Mouse (Mus musculus): Measurements from ENCODE around the gene Ophn1.

The Ophn1 gene

DNA sequence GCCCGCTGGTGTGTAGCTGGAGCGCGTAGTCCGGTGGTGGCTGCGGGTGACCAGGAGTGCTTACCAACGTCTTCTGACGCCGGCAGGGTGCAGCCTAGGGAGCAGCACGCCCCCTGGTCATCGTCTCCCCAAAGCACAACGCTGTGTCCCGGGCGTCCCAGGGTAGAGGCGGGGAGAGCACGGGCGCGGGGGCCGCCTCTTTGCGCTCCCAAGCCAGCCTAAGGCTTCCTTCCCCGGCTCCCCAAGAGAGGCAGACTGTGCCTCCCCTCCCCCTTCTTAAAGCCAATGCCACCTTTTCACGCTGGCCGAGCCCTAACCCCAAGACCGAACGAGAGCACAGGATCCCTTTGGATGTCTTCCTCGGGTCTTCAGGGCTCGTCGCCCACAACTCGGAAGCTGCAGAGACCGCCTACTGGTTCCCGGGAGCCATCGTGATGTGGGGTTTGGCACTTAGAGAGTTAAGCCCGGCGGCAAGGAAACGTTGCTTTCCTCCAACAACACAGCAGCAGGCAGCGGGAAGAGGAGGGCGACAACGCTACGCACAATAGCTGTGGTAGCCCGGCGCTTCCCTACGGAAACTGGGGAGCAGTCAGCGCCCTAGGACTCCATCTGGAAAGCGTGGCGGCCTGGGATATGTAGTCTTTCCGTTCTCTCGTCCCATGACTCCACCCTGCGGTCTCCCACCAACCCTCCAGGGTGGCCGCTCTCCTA is at the start of gene Ophn1:
TSS of gene Ophn1 (minus strand) at position 620 of the 711 bp plus-strand sequence.
- DNase-seq (ENCODE audit: low spot score in 2 of 2), result no peak

- peak; percentile 88 to 90 for DNase-seq (ENCODE audit: low spot score in 2 of 2)
Observed at GRCm38 (mm10) chrX:98937555-98938294, 46.9 kb upstream of the Ophn1 start.

GRCm38 (mm10) chrX:98936707-98937554 is 46.1 kb upstream of the Ophn1 start:
- peak; percentile 79 to 84 for DNase-seq (ENCODE audit: low spot score in 2 of 2)

DNA sequence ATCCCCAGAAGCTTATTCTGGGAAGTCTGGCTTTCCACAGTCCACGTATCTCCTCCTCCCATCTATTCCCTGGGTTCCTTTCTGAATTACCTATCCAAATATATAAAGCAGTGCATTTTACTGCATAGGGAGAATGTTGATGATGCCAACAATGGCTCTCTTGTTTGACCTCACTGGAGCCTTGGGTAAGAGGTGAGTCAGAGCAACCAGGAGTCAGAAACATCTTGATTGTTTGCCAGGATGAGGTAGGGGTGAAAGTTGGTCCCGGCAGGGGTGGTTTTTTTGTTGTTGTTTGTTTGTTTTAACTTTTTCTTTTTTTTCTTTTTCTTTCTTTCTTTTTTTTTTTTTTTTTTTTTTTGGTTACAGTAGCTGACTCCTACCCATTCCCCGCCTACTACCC is 45.3 kb upstream of the Ophn1 start, which contains the start of gene Yipf6:
TSS of gene Yipf6 (plus strand) at position 216 of the 400 bp plus-strand sequence.
- DNase-seq (ENCODE audit: low spot score in 2 of 2), result no peak

DNA sequence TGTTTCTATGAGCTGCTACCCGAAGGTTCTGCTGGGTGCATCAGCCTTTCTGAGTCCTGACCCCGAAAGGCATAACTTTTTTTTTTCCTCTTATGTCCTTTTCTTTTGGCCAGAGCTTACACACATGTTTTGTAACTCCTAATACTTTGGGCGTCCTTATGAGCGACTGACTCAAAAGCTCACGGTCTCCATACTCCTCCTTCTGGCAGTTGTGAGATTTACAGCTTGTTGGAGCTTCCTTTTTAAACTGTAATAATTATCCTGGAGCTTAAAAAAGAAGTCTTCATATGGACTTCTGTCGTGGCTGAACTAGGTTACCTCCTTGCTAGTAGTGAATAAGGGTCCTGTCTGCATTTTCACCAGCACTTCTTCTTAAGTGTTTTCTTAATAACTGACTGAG is 28.6 kb upstream of the Ophn1 start:
- DNase-seq (ENCODE audit: low spot score in 2 of 2), result no peak

DNA sequence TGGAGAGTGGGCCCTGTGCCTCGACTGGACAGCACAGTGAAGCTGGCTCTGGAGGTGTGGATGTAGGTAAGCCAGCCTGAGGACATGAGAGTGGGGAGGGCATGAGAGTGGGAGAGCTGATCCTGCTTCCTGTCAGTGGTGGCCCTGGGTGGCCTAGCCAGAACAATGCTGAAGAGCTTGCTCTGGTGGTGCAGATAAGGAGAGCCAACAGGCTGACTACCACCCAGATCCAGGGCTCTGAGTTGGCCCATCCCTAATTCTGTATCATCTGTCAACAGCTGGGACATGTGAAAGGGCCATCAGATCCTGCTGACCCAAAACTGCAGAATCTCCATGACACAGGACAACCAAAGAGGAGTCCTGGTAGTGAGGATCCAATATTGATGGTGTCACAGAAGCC is 18.1 kb upstream of the Ophn1 start:
- no peak for DNase-seq (ENCODE audit: low spot score in 2 of 2)

- no peak for DNase-seq (ENCODE audit: low spot score in 2 of 2)
Observed at GRCm38 (mm10) chrX:98904226-98904625, 13.4 kb upstream of the Ophn1 start.

DNA sequence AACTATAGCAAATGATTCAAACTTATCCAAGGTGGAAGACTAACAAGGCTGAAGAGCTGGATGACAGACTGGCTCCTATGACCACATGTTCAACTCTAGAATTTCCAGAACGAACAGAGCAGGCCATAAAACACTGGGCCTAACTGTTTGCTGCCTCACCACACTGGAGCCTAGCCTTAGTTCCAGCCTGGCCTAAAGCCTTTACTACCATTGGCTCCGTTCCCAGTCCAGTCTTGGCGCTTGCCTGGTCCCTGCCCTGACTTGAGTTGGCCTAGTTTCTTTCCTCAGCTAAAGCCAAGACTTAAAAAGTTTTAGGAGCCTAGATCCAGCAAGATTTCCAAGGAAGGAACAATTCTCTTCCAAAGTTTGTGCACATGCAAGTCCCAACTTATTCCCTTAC is 7.5 kb upstream of the Ophn1 start:
- no peak for DNase-seq (ENCODE audit: low spot score in 2 of 2)

DNA sequence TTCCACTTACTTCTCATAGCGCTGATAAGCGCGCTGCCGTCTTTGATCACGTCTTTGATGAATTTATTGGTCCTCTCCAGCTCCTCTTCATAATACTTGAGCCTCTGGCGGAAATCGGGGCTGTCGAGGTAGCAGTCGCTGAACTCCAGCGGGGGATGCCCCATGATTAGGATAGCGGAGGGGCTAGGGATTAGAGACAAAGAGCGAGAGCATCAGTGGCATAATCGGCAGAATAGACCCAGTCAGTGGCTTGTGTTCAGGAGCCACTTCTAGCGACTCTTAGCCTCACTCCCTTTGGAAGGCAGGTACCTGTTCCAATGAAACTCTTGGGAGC is 786 bp downstream of the Ophn1 start:
- DNase-seq (ENCODE audit: low spot score in 2 of 2), result no peak

DNA sequence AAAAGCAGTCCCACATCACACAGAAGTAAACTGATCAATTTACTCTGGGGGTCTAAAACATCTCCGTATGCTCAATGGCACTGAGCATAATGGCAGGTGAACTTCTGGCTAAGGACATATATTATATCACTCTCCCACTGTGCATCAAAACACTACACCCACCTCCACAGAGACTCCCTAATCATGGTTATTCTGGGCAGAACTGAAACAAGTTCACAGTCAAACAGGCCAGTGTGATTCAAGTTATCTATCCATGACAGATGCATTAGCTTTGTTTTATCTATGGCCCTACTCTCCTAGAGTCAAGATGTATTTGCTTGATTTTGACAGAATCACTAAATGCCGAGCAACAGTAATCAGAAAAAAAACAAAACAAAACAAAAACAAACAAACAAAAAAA is 8.8 kb downstream of the Ophn1 start:
- DNase-seq (ENCODE audit: low spot score in 2 of 2), result no peak

DNA sequence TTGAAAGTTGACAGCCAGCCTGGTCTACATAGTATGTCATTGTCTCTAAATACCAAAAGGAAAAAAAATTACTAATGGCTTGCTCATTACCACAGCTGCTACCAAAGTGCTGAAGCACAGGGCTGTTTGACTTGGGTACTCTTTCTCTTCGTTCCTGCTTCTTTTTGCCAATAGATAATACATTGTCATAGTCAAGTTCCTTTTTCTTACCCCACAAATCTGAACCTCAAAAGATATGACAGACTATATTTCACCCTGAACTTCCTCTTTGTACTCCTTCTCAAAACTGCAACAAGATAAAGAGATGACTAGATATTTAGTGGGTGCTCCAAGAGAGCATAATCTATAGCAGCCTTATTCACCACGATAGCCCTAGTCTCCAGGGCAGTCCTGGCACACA is 9.7 kb downstream of the Ophn1 start:
- no peak for DNase-seq (ENCODE audit: low spot score in 2 of 2)

- no peak for DNase-seq (ENCODE audit: low spot score in 2 of 2)
Observed at GRCm38 (mm10) chrX:98880314-98880713, 10.5 kb downstream of the Ophn1 start.

DNA sequence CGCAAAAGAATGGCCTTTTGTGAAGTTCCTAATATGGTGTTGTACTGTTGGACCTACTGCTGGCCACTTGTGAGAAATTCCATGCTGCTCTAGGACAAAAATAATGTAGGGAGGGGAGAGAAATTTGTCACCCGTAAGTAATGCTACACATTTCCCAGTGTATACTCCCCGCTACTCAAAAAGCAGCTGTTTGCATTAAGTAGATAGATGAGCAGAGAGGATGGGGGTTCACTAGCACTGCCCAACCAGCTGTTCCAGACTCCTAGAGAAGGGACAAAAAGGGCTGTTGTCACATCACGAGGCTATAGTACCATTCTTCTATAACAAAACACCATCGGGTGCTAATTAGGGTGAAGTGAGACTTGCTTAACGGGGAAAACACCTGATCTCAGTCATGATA is 15.7 kb downstream of the Ophn1 start:
- DNase-seq (ENCODE audit: low spot score in 2 of 2), result no peak

GRCm38 (mm10) chrX:98874086-98874485 is 16.7 kb downstream of the Ophn1 start:
- DNase-seq (ENCODE audit: low spot score in 2 of 2), result no peak

GRCm38 (mm10) chrX:98872064-98872463 is 18.8 kb downstream of the Ophn1 start:
- DNase-seq (ENCODE audit: low spot score in 2 of 2), result no peak

DNA sequence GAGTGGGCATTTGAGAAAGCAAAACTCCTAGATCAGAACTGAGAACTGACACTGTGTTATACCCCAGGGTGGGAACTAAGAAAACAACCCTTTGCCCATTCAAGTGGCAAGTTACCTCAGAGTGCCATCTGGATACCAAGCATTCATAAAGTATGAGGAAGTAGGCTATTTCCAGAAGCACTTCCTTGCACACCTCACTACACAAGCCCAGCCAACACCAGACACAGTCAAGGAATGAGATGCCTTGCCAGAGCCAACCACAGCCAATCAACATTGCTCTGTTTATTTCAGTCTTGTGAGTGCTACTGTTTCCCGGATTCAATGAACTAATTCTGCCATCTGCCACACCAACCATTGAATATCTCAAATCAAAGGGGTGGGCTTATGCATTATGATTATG is 20.3 kb downstream of the Ophn1 start:
- no peak for DNase-seq (ENCODE audit: low spot score in 2 of 2)

- no peak for DNase-seq (ENCODE audit: low spot score in 2 of 2)
Observed at GRCm38 (mm10) chrX:98869735-98870134, 21.1 kb downstream of the Ophn1 start.

- DNase-seq (ENCODE audit: low spot score in 2 of 2), result no peak
Observed at GRCm38 (mm10) chrX:98869165-98869564, 21.7 kb downstream of the Ophn1 start.

DNA sequence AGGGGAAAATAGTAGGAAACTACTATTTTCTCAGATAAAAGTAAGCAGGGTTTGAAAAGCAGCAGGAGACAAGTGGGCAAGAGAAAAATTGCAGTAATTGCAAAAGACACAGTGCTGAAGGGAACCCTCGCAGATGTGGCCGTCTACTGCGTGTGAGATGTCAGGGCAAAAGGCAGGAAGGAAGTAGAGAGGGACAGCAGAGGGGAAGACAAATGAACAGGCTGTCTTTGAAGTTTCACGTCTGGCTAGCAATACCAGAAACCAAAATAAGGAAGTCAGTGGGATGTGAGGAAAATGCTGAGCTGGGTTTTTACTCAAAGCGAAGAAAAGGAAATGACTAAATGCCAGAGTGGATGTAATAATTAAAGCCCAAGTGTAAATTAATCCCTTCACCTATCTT is 30.7 kb downstream of the Ophn1 start:
- DNase-seq (ENCODE audit: low spot score in 2 of 2), result no peak

GRCm38 (mm10) chrX:98856046-98856445 is 34.8 kb downstream of the Ophn1 start:
- DNase-seq (ENCODE audit: low spot score in 2 of 2), result no peak

DNA sequence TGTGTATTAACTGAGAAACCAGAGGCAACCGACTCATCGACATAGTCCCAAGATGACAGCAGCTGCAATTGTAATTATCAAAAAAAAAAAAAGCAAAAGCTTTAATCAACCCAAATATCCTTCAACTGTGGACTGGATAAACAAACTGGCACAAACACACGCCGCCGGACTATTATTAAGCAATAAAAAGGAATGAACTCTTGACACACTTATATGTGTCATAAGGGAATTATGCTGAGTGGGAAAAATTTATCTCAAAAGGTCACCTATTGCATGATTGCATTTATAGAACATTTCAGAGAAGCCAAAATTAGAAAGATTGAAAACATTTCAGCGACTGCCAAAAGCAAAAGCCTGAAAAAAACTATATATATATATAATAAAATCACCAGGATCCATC is 40.0 kb downstream of the Ophn1 start:
- no peak for DNase-seq (ENCODE audit: low spot score in 2 of 2)

DNA sequence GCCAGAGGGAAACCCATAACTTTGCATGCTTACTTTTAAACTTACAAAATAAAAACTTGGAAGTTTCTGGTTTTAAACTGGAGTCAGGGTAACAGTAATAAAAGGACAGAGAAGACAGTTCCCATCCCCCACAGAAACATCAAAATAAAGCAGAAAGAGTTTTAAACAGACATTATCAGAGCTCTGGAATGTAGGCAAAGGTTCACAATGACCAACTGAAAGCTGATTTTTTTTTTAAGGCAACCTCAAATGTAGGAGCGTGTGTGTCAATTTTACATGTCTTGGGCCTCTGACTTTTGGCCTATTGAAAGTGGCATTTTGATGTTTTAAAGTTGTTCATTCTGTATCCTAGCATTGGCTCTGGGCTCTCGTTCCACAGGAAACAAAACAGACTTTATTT is 49.2 kb downstream of the Ophn1 start:
- DNase-seq (ENCODE audit: low spot score in 2 of 2), result no peak

- DNase-seq (ENCODE audit: low spot score in 2 of 2), result no peak
Observed at GRCm38 (mm10) chrX:98835989-98836388, 54.8 kb downstream of the Ophn1 start.

Data from spleen, postnatal 14 days (tissue).